Mouse (Mus musculus): ENCODE results near the gene Nexn. TPM values are rescaled to one million over a fixed set of nuclear protein-coding genes. Genes with fewer than 3 reads are reported as not detected.

Gene Nexn
- total RNA-seq, 2 experiments from 2014 or later = 1.2 to 1.4 TPM

GRCm38 (mm10) chr3:152282126-152282525 lies 16.0 kb upstream of the Nexn start:
- DNase-seq (ENCODE audit: extremely low spot score in 1 of 2, low spot score in 1 of 2) = no peak

- no peak for DNase-seq (ENCODE audit: extremely low spot score in 1 of 2, low spot score in 1 of 2)
These were observed 12.3 kb upstream of the Nexn start for GRCm38 (mm10) chr3:152278431-152278830.

GRCm38 (mm10) chr3:152277912-152278311 lies 11.8 kb upstream of the Nexn start:
- DNase-seq (ENCODE audit: extremely low spot score in 1 of 2, low spot score in 1 of 2) = no peak

- DNase-seq (ENCODE audit: extremely low spot score in 1 of 2, low spot score in 1 of 2) = no peak
These were observed 10.8 kb upstream of the Nexn start for GRCm38 (mm10) chr3:152276935-152277334.

GRCm38 (mm10) chr3:152275008-152275407 lies 8.9 kb upstream of the Nexn start:
- DNase-seq (ENCODE audit: extremely low spot score in 1 of 2, low spot score in 1 of 2) = no peak

GRCm38 (mm10) chr3:152272974-152273685 lies 7.0 kb upstream of the Nexn start:
- DNase-seq (ENCODE audit: extremely low spot score in 1 of 2, low spot score in 1 of 2) = no peak

- no peak for DNase-seq (ENCODE audit: extremely low spot score in 1 of 2, low spot score in 1 of 2)
These were observed 5.7 kb upstream of the Nexn start for GRCm38 (mm10) chr3:152271876-152272275.

- DNase-seq (ENCODE audit: extremely low spot score in 1 of 2, low spot score in 1 of 2) = no peak
These were observed 5.0 kb upstream of the Nexn start for GRCm38 (mm10) chr3:152271071-152271710.

GRCm38 (mm10) chr3:152268099-152268498 lies 1.9 kb upstream of the Nexn start:
- DNase-seq (ENCODE audit: extremely low spot score in 1 of 2, low spot score in 1 of 2) = no peak

- DNase-seq (ENCODE audit: extremely low spot score in 1 of 2, low spot score in 1 of 2) = peak in 1 of 2 experiments; percentile 25
These were observed 657 bp downstream of the Nexn start for GRCm38 (mm10) chr3:152265351-152266035.

- no peak for DNase-seq (ENCODE audit: extremely low spot score in 1 of 2, low spot score in 1 of 2)
These were observed 1.3 kb downstream of the Nexn start for GRCm38 (mm10) chr3:152264830-152265229.

GRCm38 (mm10) chr3:152264374-152264773 lies 1.8 kb downstream of the Nexn start:
- no peak for DNase-seq (ENCODE audit: extremely low spot score in 1 of 2, low spot score in 1 of 2)

- no peak for DNase-seq (ENCODE audit: extremely low spot score in 1 of 2, low spot score in 1 of 2)
These were observed 4.2 kb downstream of the Nexn start for GRCm38 (mm10) chr3:152261948-152262347.

GRCm38 (mm10) chr3:152261436-152261835 lies 4.7 kb downstream of the Nexn start:
- DNase-seq (ENCODE audit: extremely low spot score in 1 of 2, low spot score in 1 of 2) = no peak

- no peak for DNase-seq (ENCODE audit: extremely low spot score in 1 of 2, low spot score in 1 of 2)
These were observed 5.8 kb downstream of the Nexn start for GRCm38 (mm10) chr3:152260362-152260761.

GRCm38 (mm10) chr3:152259409-152259808 lies 6.7 kb downstream of the Nexn start:
- peak; percentile 42 to 80 for DNase-seq (ENCODE audit: extremely low spot score in 1 of 2, low spot score in 1 of 2)

GRCm38 (mm10) chr3:152257528-152257927 lies 8.6 kb downstream of the Nexn start:
- no peak for DNase-seq (ENCODE audit: extremely low spot score in 1 of 2, low spot score in 1 of 2)

GRCm38 (mm10) chr3:152250487-152250886 lies 15.7 kb downstream of the Nexn start:
- no peak for DNase-seq (ENCODE audit: extremely low spot score in 1 of 2, low spot score in 1 of 2)

- no peak for DNase-seq (ENCODE audit: extremely low spot score in 1 of 2, low spot score in 1 of 2)
These were observed 18.4 kb downstream of the Nexn start for GRCm38 (mm10) chr3:152247708-152248107.

- no peak for DNase-seq (ENCODE audit: extremely low spot score in 1 of 2, low spot score in 1 of 2)
These were observed 20.8 kb downstream of the Nexn start for GRCm38 (mm10) chr3:152245273-152245910.

GRCm38 (mm10) chr3:152243304-152243703 lies 22.8 kb downstream of the Nexn start:
- no peak for DNase-seq (ENCODE audit: extremely low spot score in 1 of 2, low spot score in 1 of 2)

Measured in layer of hippocampus, postnatal 25 days (tissue).